Mouse (Mus musculus): Measurements from ENCODE around the gene Ube2e3.

Gene Ube2e3

GRCm38 (mm10) chr2:78882743-78883433 lies 15.0 kb downstream of the Ube2e3 start:
- no peak for DNase-seq (ENCODE audit: low spot score in 2 of 2)

GRCm38 (mm10) chr2:78886446-78886845 lies 18.5 kb downstream of the Ube2e3 start:
- no peak for DNase-seq (ENCODE audit: low spot score in 2 of 2)

- DNase-seq (ENCODE audit: low spot score in 2 of 2), result no peak
Measured at GRCm38 (mm10) chr2:78888190-78888589, 20.3 kb downstream of the Ube2e3 start.

GRCm38 (mm10) chr2:78895216-78895615 lies 27.3 kb downstream of the Ube2e3 start:
- DNase-seq (ENCODE audit: low spot score in 2 of 2), result no peak

GRCm38 (mm10) chr2:78905916-78906315 lies 38.0 kb downstream of the Ube2e3 start:
- DNase-seq (ENCODE audit: low spot score in 2 of 2), result no peak

- no peak for DNase-seq (ENCODE audit: low spot score in 2 of 2)
Measured at GRCm38 (mm10) chr2:78911516-78911915, 43.6 kb downstream of the Ube2e3 start.

GRCm38 (mm10) chr2:78914861-78915260 lies 46.9 kb downstream of the Ube2e3 start:
- DNase-seq (ENCODE audit: low spot score in 2 of 2), result no peak

- no peak for DNase-seq (ENCODE audit: low spot score in 2 of 2)
Measured at GRCm38 (mm10) chr2:78922980-78923674, 55.2 kb downstream of the Ube2e3 start.

- no peak for DNase-seq (ENCODE audit: low spot score in 2 of 2)
Measured at GRCm38 (mm10) chr2:78925807-78926206, 57.9 kb downstream of the Ube2e3 start.

GRCm38 (mm10) chr2:78927625-78928024 lies 59.7 kb downstream of the Ube2e3 start:
- DNase-seq (ENCODE audit: low spot score in 2 of 2), result no peak

- no peak for DNase-seq (ENCODE audit: low spot score in 2 of 2)
Measured at GRCm38 (mm10) chr2:78928080-78928479, 60.2 kb downstream of the Ube2e3 start.

GRCm38 (mm10) chr2:78931358-78931757 lies 63.4 kb downstream of the Ube2e3 start:
- no peak for DNase-seq (ENCODE audit: low spot score in 2 of 2)

GRCm38 (mm10) chr2:78959451-78959850 lies 91.5 kb downstream of the Ube2e3 start:
- no peak for DNase-seq (ENCODE audit: low spot score in 2 of 2)

GRCm38 (mm10) chr2:78960288-78960687 lies 92.4 kb downstream of the Ube2e3 start:
- DNase-seq (ENCODE audit: low spot score in 2 of 2), result no peak

- DNase-seq (ENCODE audit: low spot score in 2 of 2), result no peak
Measured at GRCm38 (mm10) chr2:78961023-78961422, 93.1 kb downstream of the Ube2e3 start.

- DNase-seq (ENCODE audit: low spot score in 2 of 2), result no peak
Measured at GRCm38 (mm10) chr2:78961580-78961979, 93.7 kb downstream of the Ube2e3 start.

GRCm38 (mm10) chr2:78964995-78965394 lies 97.1 kb downstream of the Ube2e3 start:
- no peak for DNase-seq (ENCODE audit: low spot score in 2 of 2)

- no peak for DNase-seq (ENCODE audit: low spot score in 2 of 2)
Measured at GRCm38 (mm10) chr2:78965396-78965795, 97.5 kb downstream of the Ube2e3 start.

GRCm38 (mm10) chr2:78970088-78970487 lies 102.2 kb downstream of the Ube2e3 start:
- DNase-seq (ENCODE audit: low spot score in 2 of 2), result no peak

Data from frontal cortex, postnatal 10 days (tissue).